Mouse (Mus musculus) bone marrow macrophage, adult 2 months (primary cell): ENCODE data around the gene Il18.
"Not testable (repeated sequence)": the region's sequence is repeated elsewhere in the genome, so short reads cannot be mapped to it uniquely, and the experiment has no call there.

Experiments
- CTCF ChIP-seq: IDR thresholded peaks from 2 replicates; pipeline ENCODE4 v1.5.1; 2012; ENCODE audit warnings: low read depth, mild to moderate bottlenecking, low read length, moderate library complexity
- POLR2A ChIP-seq: IDR thresholded peaks from 2 replicates; pipeline ENCODE4 v1.6.1; 2012; ENCODE audit warnings: mild to moderate bottlenecking, low read depth, low read length, borderline replicate concordance

GRCm38 (mm10) chr9:50630903-50631302 is 76.3 kb downstream of the Il18 start:
- not testable (repeated sequence) for TF ChIP-seq CTCF, POLR2A
